Mouse (Mus musculus): ENCODE data around the gene Dock8. TPM values are rescaled to one million over a fixed set of nuclear protein-coding genes. Genes with fewer than 3 reads are reported as not detected.
"Not testable (repeated sequence)": the region's sequence is repeated elsewhere in the genome, so short reads cannot be mapped to it uniquely, and the experiment has no call there.

The Dock8 gene
- total RNA-seq, 2 experiments from 2014 or later = 1.5 to 2.1 TPM

GRCm38 (mm10) chr19:24998561-24998960, 773 bp upstream of the Dock8 start:
- DNase-seq (ENCODE audit: low spot score) = no peak

- DNase-seq (ENCODE audit: low spot score) = no peak
Measured at GRCm38 (mm10) chr19:25000153-25000552, 819 bp downstream of the Dock8 start.

- no peak for DNase-seq (ENCODE audit: low spot score)
Measured at GRCm38 (mm10) chr19:25002032-25002431, 2.7 kb downstream of the Dock8 start.

GRCm38 (mm10) chr19:25002828-25003227, 3.5 kb downstream of the Dock8 start:
- no peak for DNase-seq (ENCODE audit: low spot score)

- DNase-seq (ENCODE audit: low spot score) = no peak
Measured at GRCm38 (mm10) chr19:25003810-25004209, 4.5 kb downstream of the Dock8 start.

- DNase-seq (ENCODE audit: low spot score) = no peak
Measured at GRCm38 (mm10) chr19:25006686-25007085, 7.4 kb downstream of the Dock8 start.

- no peak for DNase-seq (ENCODE audit: low spot score)
Measured at GRCm38 (mm10) chr19:25008509-25008908, 9.2 kb downstream of the Dock8 start.

GRCm38 (mm10) chr19:25022766-25023165, 23.4 kb downstream of the Dock8 start:
- DNase-seq (ENCODE audit: low spot score) = no peak

GRCm38 (mm10) chr19:25031765-25032164, 32.4 kb downstream of the Dock8 start:
- DNase-seq (ENCODE audit: low spot score) = no peak

GRCm38 (mm10) chr19:25033008-25033407, 33.7 kb downstream of the Dock8 start:
- not testable (repeated sequence) for DNase-seq (ENCODE audit: low spot score)

GRCm38 (mm10) chr19:25035825-25036224, 36.5 kb downstream of the Dock8 start:
- DNase-seq (ENCODE audit: low spot score) = no peak

- no peak for DNase-seq (ENCODE audit: low spot score)
Measured at GRCm38 (mm10) chr19:25036784-25037183, 37.5 kb downstream of the Dock8 start.

- no peak for DNase-seq (ENCODE audit: low spot score)
Measured at GRCm38 (mm10) chr19:25037249-25037648, 37.9 kb downstream of the Dock8 start.

GRCm38 (mm10) chr19:25038293-25038692, 39.0 kb downstream of the Dock8 start:
- no peak for DNase-seq (ENCODE audit: low spot score)

GRCm38 (mm10) chr19:25041209-25041608, 41.9 kb downstream of the Dock8 start:
- no peak for DNase-seq (ENCODE audit: low spot score)

GRCm38 (mm10) chr19:25042973-25043372, 43.6 kb downstream of the Dock8 start:
- DNase-seq (ENCODE audit: low spot score) = no peak

GRCm38 (mm10) chr19:25044057-25044456, 44.7 kb downstream of the Dock8 start:
- no peak for DNase-seq (ENCODE audit: low spot score)

GRCm38 (mm10) chr19:25052355-25052754, 53.0 kb downstream of the Dock8 start:
- peak; percentile 6 for DNase-seq (ENCODE audit: low spot score)

- DNase-seq (ENCODE audit: low spot score) = no peak
Measured at GRCm38 (mm10) chr19:25053152-25053551, 53.8 kb downstream of the Dock8 start.

GRCm38 (mm10) chr19:25055025-25055424, 55.7 kb downstream of the Dock8 start:
- no peak for DNase-seq (ENCODE audit: low spot score)

GRCm38 (mm10) chr19:25055559-25055958, 56.2 kb downstream of the Dock8 start:
- DNase-seq (ENCODE audit: low spot score) = no peak

- no peak for DNase-seq (ENCODE audit: low spot score)
Measured at GRCm38 (mm10) chr19:25056224-25056623, 56.9 kb downstream of the Dock8 start.

- no peak for DNase-seq (ENCODE audit: low spot score)
Measured at GRCm38 (mm10) chr19:25057826-25058225, 58.5 kb downstream of the Dock8 start.

- DNase-seq (ENCODE audit: low spot score) = no peak
Measured at GRCm38 (mm10) chr19:25059847-25060364, 60.6 kb downstream of the Dock8 start.

Measured in gastrocnemius, adult 18-20 months (tissue).